Mouse (Mus musculus): ENCODE results near the gene Mef2c. TPM values are rescaled to one million over a fixed set of nuclear protein-coding genes. Genes with fewer than 3 reads are reported as not detected.

The Mef2c gene
- total and polyA plus RNA-seq, 3 experiments: 23.3 to 58.6 (median 23.8) TPM

GRCm38 (mm10) chr13:83571973-83572447, 68.2 kb downstream of the Mef2c start:
- DNase-seq: peak; percentile 67

- no peak for DNase-seq
These were observed 68.6 kb downstream of the Mef2c start for GRCm38 (mm10) chr13:83572469-83572868.

- peak; percentile 83 for DNase-seq
These were observed 69.5 kb downstream of the Mef2c start for GRCm38 (mm10) chr13:83573327-83573726.

DNA sequence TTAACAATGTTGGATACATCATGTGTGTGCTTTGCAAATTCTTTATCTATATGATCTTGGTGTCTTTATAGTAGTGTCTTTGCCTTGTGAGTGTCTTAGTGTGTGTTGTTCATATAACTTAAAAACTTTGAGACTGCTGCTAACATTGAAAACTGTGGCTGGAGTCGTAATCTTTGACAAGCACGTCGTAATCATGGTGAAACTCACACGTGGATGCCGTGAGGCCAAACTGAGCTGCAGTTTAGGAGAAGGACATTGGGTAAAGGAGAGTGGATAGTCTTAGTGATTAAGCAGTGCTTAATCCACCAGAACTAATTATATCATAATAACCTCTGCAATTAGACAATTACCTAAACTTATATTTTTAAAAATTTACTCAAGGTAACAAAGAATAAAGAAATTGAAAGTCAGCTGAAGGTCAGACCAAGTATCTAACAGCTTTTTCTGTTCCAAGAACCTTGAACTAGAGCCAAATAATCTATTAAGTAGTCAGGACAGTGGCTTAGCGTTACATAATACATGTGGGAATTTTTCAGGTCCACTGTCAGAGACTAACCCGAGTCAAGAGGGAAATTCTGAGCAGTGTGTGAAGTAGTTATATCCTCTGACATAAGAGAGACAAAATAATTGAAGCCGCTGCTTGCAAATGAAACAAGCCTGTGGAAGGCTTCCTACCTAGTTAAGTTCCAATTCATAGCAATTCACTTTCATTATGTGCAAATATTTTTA, 70.2 kb downstream of the Mef2c start:
- DNase-seq: peak; percentile 23

DNA sequence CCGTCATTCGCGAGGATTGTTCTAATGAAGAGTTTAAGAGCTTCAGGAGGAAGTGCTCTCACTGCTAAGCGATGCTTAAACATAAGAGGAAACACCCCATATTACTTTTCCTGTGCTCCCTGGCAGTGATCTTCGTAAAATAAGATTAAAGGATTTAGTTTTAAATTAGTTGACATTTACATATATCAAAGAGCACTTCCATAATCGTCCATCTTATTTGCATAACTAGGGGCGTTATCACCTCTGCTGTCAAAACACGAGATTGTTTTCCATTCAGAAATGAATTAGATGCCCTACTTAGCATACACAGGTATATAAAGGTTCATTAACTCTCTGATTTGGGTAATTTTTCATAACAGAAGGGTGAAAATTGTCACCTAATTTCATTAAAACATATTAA, 71.0 kb downstream of the Mef2c start:
- DNase-seq: no peak

DNA sequence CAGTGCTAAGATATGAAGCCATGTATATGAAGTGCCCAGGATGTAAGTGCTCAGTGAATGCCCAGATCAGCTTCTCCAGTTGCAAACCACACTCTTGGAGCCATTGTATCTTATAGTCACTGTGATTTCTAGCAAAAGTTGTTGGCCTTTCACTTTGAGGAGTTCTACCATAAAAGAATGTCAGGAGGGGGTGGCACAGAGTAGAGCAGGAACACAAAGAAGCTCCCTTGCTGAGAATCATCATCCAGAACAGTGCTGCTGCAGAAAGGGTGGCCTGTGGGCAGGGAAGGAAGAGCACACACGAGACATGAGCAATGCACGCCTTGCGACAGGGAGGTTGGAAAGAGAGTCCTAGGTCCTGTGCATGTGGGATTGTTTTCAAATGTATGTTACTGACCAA, 75.6 kb downstream of the Mef2c start:
- no peak for DNase-seq

DNA sequence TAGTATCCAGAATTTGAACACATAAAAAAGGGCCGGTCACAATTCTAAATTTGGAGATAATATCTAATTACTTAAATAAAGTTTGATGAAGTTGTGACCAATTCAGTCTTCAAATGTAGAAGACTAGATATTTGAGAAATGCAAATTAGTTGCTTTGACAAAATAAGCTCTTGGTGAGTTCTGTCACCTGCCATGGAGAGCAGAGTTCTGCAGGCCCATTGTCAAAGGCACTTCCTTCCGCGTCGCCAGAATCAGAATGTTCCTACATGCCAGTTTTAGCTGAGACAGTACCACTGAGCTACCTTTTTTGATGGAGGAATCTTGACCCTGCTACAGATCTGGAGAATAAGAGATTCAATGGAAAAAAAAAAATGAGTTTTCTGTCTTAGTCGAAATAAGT, 77.0 kb downstream of the Mef2c start:
- DNase-seq: no peak

- no peak for DNase-seq
These were observed 78.7 kb downstream of the Mef2c start for GRCm38 (mm10) chr13:83582564-83582963.

DNA sequence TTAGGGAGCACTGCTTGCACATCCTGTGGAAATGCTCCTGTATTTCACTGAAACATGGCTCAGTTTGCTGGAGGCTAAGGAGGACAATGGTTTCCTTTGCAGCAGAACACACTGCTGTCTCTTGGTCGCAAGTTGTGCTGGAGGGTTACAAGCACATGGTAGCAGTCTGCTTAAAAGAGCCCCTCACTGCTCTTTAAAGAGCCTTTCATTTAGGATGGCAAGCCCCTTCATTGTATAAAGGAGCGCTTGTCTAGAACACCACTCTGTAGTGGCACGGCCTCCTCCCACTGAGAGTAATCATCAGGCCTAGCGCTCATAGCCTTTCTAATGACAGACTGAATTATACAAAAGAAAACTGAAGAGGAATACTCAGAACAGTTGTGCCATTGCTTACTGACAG, 80.0 kb downstream of the Mef2c start:
- DNase-seq: no peak

DNA sequence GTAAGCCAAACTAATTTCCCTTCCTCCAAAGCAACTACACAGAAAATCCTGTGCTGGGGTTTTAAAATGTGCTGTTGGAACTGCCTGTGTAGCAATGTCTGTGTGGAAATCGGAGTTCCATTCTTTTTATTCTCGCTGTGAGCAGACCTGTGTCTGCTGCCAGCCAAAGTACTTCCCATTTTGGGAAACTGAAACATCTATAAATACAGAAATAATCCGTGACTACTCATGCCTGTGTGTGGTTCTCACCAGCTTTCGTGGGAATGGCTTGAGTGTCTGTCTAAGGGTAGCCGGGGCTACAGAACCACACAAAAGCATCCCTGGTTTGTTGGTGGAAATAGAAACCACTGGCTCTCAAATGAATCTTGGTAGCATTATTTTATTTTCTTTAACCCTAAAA, 81.5 kb downstream of the Mef2c start:
- no peak for DNase-seq

GRCm38 (mm10) chr13:83588186-83588585, 84.4 kb downstream of the Mef2c start:
- DNase-seq: no peak

GRCm38 (mm10) chr13:83590886-83591285, 87.1 kb downstream of the Mef2c start:
- DNase-seq: no peak

DNA sequence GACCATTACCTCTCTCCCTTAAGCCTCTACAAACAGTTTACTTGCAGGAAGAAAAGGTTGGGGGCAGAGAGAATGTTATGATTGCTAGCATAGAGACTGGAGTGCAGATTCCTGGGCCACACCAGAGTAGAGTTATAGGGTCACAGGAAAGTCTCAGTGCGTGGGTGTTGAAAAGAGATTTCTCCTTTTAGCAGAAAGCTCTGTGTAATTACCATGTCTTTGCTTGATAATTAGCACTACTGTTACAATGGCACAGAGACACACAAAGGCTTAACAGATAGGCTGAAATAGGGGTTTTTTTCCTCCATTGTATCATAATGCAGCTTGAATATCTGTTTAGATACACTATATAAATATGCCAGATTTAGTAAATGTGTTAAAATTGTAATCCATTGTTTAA, 91.6 kb downstream of the Mef2c start:
- DNase-seq: no peak

DNA sequence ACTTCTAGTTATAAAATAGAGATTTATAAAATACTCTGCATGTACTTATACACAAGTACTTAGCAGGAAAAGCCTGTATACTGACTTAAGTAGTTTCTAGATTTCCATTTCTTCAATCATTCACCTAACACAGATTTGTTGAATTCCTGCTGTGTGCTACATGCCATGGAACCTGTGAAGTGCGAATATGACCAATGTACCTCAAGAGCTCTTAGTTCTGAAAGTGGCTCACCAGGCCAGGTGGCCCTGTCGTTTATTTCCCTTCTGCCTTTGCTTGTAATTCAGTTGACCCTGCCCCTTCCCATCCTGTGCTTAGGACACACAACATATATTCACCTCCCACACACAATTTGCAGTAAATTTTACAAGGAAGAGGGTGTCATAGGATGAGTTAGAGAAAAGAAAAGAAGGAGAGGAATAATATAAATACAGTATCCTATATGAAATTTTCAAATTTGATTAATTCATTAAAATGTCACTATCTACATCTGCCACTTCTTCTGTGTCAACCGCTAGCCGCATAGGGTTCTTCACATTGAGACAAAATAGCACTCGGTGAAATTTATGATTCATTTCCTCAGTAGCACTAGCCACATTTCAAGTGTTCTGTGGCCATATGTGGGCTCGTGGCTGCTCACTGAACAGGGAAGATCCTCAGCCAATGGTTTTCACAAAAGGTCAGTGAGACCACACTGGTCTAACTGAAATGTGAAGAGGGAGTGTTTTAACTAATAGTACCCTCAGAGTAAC, 93.3 kb downstream of the Mef2c start:
- no peak for DNase-seq

- DNase-seq: no peak
These were observed 93.9 kb downstream of the Mef2c start for GRCm38 (mm10) chr13:83597739-83598210.

DNA sequence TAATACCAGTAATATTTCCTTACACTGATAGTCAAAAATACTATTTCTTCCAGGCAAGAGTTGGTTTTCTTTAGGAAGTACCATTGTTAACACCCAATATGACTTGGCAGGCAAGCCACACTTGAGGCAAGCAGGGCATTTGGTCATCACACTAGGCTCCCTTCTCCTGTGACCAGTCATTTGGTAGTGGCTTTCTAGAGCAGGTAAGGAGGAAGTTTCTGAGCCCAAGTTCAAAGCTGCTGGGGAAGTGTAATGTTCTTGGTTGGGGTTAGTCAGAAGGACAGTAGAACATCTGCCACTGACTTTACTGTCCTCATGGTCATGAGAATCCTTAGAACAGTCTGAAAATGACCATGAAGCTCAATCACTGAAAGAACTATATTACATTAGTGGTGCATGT, 96.5 kb downstream of the Mef2c start:
- DNase-seq: no peak

GRCm38 (mm10) chr13:83601741-83602140, 97.9 kb downstream of the Mef2c start:
- DNase-seq: no peak

DNA sequence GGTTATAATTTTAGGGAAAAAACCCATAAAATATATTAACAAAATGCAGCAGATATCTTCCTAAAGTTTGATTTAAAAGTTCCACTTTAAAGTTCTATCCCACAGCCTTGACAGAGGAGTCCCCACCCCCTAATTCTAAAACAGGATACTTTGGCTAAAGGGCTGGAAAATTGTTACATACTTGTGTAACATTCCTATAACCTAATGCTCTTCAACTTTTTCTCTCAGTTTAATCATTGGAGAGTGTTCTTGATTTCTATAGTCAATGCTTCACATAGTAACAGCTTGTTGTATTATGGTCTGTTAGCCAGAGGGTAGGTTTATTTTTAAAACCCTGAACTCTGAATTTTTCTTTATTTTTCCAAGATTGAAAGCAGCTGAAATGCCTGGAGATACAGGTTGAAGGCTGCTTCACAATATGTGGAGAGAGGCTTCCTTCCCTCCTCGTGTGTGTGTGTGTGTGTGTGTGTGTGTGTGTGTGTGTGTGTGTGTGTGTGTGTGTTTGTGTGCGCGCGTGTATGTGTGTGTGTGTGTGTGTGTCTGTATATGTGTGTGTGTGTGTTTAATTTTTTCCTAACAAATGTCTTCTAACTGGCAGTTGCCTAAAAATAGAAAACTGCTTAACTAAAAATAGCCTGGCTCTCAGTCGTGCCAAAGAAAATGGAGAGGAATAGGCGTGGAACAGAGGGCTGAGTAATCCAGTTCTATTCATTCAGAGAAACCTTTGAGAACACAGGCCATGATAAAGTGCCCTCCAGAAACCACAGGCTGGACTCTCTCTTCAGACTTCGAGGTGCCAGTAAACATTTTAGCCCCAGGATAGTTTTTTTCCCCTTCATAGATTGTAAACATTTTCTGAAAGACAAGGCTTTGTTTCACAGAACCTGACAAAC, 99.8 kb downstream of the Mef2c start:
- peak; percentile 74 for DNase-seq

DNA sequence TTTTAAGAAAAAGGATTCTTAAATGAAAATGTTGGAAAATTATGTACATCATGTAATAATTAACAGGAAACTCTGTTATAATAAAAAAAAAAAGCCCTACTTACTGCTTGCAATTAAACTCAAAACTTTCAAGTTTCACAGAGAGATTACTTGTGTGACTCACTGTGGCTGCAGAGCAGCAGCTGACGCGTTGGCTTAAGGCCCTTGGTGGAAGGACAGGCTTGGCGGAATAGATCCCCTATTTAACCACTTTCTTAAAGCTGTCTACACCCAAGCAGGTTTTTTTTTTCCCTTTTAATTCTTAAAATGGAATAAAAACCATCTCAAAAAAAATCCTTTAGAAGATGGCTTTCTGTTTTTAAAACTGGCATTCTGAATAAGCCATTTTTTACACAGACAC, 100.5 kb downstream of the Mef2c start:
- DNase-seq: peak; percentile 70

DNA sequence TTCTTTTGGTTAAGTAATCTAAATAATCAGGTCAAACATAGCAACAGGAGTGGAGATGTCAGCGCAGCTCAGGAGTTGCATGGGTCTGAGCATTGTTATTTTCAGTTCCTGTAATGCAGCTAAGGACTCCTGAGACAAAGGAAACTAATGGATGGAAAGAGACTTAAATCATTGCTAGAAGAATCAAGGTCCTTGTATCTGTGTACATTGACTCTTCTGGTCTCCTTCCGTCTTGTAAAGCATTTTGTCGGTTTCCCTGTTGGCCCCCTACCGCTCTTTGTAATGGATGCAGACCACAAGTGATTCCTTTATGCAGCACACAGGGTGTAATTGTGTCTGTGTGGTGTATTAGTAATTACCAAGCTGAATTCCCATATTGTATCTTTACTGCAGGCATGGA, 101.0 kb downstream of the Mef2c start:
- DNase-seq: no peak

DNA sequence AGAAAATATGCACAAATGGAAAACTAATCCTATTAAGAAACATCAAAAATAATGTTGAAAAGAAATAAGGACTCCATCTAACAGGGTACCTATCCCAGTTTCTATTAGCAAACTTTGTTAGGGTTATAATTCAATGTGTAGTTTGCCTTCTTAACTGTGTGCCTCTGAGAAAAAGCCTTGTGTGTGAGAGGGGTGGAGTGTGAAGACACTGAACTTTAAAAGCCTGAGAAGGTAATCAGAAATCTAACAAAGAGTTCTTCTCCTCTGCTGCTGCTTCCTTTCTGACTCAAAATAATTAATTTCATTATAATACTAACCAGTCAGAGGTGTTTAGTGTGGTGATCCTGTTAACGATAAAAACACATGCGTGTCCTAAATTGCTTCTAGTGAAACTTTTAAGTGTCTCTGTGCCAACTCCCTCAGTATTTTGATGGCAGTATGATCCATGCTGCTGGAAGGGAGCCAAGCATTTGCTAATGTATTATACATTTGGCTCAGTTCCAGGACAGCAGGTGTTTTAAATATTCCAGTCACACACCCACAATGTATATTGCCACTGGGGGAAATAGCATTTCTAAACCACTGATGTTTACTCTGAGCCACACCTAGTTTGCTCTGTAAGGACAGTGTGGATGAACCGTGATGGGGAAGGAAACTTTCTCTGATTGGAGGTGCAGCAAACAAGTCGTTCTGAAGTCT, 104.2 kb downstream of the Mef2c start:
- no peak for DNase-seq

Data from adrenal gland, adult 2 months (tissue).